Comparison of ENCODE assay signal across 18 mouse cellular contexts in the genomic region with DNA sequence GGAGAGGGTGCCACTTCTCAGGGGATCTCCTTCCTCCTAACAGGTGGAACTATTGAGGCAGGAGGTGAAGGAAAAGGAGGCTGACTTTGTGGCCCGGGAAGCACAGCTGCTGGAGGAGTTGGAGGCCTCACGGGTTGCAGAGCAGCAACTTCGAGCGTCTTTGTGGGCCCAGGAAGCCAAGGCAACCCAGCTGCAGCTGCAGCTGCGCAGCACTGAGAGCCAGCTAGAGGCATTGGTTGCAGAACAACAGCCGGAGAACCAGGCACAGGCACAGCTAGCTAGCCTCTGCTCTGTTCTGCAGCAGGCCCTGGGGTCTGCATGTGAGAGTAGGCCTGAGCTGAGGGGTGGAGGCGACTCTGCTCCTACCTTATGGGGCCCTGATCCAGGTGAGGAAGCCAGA. TPM values are rescaled to one million over a fixed set of nuclear protein-coding genes. Genes with fewer than 3 reads are reported as not detected.
"Had no signal": no experiment of that assay in that cellular context is flagged by ENCODE, and none has a peak within 500 bp of the region (broad histone marks: within the 10 kb centered on the region; RNA-seq: fewer than 3 reads in every experiment).

No protein-coding gene starts in this region.

- H3K4me2 ChIP-seq: limb, embryonic 13.5 days; midbrain, embryonic 12.5 days had no signal

- H3K4me1 ChIP-seq: limb, embryonic 13.5 days; midbrain, embryonic 12.5 days had no signal

- H3K27ac ChIP-seq: kidney, postnatal 0 days; limb, embryonic 13.5 days; liver, embryonic 14.5 days; midbrain, embryonic 12.5 days; stomach, postnatal 0 days had no signal

- H3K27me3 ChIP-seq: limb, embryonic 13.5 days; midbrain, embryonic 12.5 days had no signal

- H3K9me3 ChIP-seq: limb, embryonic 13.5 days; midbrain, embryonic 12.5 days had no signal

- H3K9ac ChIP-seq: limb, embryonic 13.5 days; liver, embryonic 14.5 days; midbrain, embryonic 12.5 days had no signal

- H3K4me3 ChIP-seq: limb, embryonic 13.5 days; midbrain, embryonic 12.5 days had no signal

- DNase-seq: kidney, adult 11 months; kidney, adult 9 months; kidney, postnatal 36 days; layer of hippocampus, adult 9-11 months; left cerebral cortex, postnatal 4 days; lung, adult 18-20 months had no signal

- ATAC-seq: inflammation-experienced regulatory T-cells, adult 6 months; midbrain, embryonic 16.5 days had no signal

RNA-seq across cellular contexts. Expression of a gene that starts 40.6 kb away (rescaled TPM):
- total RNA-seq: megakaryocyte-erythroid progenitor cell, adult 5-6 weeks had no signal
- polyA plus RNA-seq: inflammation-experienced regulatory T-cells, adult 6 months had no signal

RNA-seq across cellular contexts. Expression of a gene that starts 45.2 kb away (rescaled TPM):
- total RNA-seq: layer of hippocampus, adult 18-20 months; left cerebral cortex, postnatal 10 days; left cerebral cortex, postnatal 4 days; megakaryocyte-erythroid progenitor cell, adult 5-6 weeks had no signal
- polyA plus RNA-seq: inflammation-experienced regulatory T-cells, adult 6 months; kidney, postnatal 0 days; liver, embryonic 14.5 days; lung, embryonic 16.5 days; midbrain, embryonic 12.5 days; midbrain, embryonic 16.5 days; neural tube, embryonic 14.5 days; stomach, postnatal 0 days had no signal
